Mouse (Mus musculus) hindlimb bud, embryonic 11.5 days (tissue): ENCODE results near the gene Rab3c.

Experiments used
- DNase-seq: peaks from one replicate; pipeline ENCODE4 v3.0.0-alpha.2; 2012; ENCODE audit warnings: low read depth, low spot score; ENCODE audit errors: extremely low spot score

Gene Rab3c

DNA sequence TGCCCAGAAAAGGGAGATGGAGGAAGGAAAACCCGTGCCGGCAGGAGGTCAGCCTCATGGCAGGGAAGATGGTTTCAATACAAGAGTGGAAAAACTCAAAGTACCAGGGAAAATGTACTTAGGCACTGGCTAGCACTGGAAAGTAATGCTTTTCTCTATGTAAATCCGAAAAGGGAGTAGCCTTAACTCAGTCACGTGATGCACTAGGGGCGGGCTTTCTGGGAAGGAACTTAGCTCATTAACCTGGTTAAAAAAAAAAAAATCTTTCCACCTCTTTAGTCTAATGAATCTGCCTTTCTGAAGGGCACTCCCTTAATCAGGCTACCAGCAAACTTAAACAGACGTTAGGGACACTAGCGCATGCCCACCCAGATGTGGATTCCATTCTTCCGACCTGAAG, 249.7 kb downstream of the Rab3c start:
- DNase-seq = no peak

- no peak for DNase-seq
Observed at GRCm38 (mm10) chr13:110024381-110025161, 256.2 kb downstream of the Rab3c start.

GRCm38 (mm10) chr13:110023031-110023430, 257.8 kb downstream of the Rab3c start:
- no peak for DNase-seq

DNA sequence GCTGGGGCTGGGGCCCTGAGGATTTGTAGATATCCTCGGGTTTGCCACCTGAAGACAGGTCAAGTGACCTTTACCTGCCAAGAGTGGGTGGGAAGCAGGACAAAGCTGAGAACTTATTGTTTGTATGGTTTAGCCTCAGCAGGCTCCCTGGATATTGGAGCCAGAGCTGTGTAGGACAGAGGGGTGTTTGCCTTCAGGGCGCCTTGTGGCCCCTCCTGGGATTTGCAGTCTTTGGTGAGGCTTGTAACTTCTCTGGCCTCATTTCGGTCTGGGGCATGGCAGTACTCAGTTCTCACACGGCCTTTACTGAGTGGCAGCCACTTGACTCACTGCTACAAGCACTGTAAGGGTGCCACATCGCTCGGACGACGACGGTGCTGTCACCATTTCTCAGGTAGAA, 261.0 kb downstream of the Rab3c start:
- no peak for DNase-seq

- DNase-seq = no peak
Observed at GRCm38 (mm10) chr13:110018941-110019743, 261.7 kb downstream of the Rab3c start.

DNA sequence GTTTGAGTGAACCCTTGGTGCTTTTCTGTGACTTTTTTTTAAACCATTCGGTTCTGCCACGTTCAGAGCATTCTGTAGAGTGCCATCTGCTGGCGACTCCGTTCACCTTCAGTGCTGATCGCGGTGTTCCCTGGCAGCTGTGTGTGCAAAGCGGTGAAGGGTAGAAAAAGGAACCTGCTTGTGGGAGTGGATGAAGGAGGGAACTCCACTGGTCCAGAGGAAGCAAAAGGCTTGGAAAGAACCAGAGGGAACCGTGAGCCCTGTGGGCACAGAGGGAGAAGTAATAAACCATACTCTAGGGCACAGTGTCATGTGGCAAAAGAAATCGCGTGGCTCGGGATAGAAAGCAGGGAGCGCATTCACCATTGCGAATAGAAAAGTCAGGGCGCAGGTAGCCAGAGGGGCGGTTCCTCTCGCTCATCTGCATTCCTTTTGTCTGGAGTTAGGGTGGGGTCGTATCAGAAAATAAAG, 262.3 kb downstream of the Rab3c start:
- DNase-seq = peak; percentile 70

GRCm38 (mm10) chr13:110012029-110012428, 268.8 kb downstream of the Rab3c start:
- DNase-seq = no peak

- no peak for DNase-seq
Observed at GRCm38 (mm10) chr13:110010876-110011275, 269.9 kb downstream of the Rab3c start.

- no peak for DNase-seq
Observed at GRCm38 (mm10) chr13:110008539-110008938, 272.3 kb downstream of the Rab3c start.

GRCm38 (mm10) chr13:110006106-110006781, 274.6 kb downstream of the Rab3c start:
- DNase-seq = no peak
